Mouse (Mus musculus): ENCODE results near the gene Cdyl2.

GRCm38 (mm10) chr8:116628975-116629374 is 103.8 kb downstream of the Cdyl2 start:
- TF ChIP-seq CTCF (IDR thresholded peaks at IDR 0.05; ENCODE audit: low read depth): no peak
- no peak for TF ChIP-seq EP300 (optimal IDR thresholded peaks at IDR 0.05)

Data from stomach, postnatal 0 days (tissue).